Mouse (Mus musculus) MEL (cell line): ENCODE data around the gene Ldlrap1. TPM values are rescaled to one million over a fixed set of nuclear protein-coding genes. Genes with fewer than 3 reads are reported as not detected.

Source experiments
- DNase-seq: peaks from one replicate; pipeline ENCODE4 v3.0.0; 2011; ENCODE audit warnings: low read depth, low spot score
- H3K27ac ChIP-seq: 2 replicates; pipeline ENCODE4 v1.5.1; 2012; ENCODE audit warnings: low read depth, mild to moderate bottlenecking, control low read depth, low read length, moderate library complexity; ENCODE audit not compliant: control insufficient read depth
- H3K27me3 ChIP-seq, 2 experiments: fragments of 150-350 bp in 1 of 2; sonication (generic) in 1 of 2; 2 replicates each; pipeline ENCODE4 v1.6.1; 2012; ENCODE audit warnings: low read length in 2 of 2, mild to moderate bottlenecking in 2 of 2, improper control_type of control experiment in 1 of 2, moderate library complexity in 1 of 2; ENCODE audit not compliant: insufficient read depth in 2 of 2, control insufficient read depth in 1 of 2
- H3K36me3 ChIP-seq, 2 experiments: 2 replicates each; pipeline ENCODE4 v1.6.1; 2012 to 2014; ENCODE audit warnings: low read length in 2 of 2, improper control_type of control experiment in 1 of 2, inconsistent platforms in 1 of 2, mild to moderate bottlenecking in 1 of 2; ENCODE audit not compliant: insufficient read depth in 2 of 2, control insufficient read depth in 1 of 2
- H3K4me1 ChIP-seq, 2 experiments: fragments of 150-350 bp in 1 of 2; sonication (generic) in 1 of 2; 2 replicates each; pipeline ENCODE4 v1.6.1; 2012; ENCODE audit warnings: low read length in 2 of 2, improper control_type of control experiment in 1 of 2, mild to moderate bottlenecking in 1 of 2; ENCODE audit not compliant: insufficient read depth in 2 of 2, control insufficient read depth in 1 of 2
- H3K4me3 ChIP-seq, 2 experiments: fragments of 150-350 bp in 1 of 2; sonication (generic) in 1 of 2; 2 replicates each; pipeline ENCODE4 v1.5.1; 2012; ENCODE audit warnings: low read depth in 2 of 2, low read length in 2 of 2, mild to moderate bottlenecking in 2 of 2, moderate library complexity in 2 of 2, control low read depth in 1 of 2, improper control_type of control experiment in 1 of 2; ENCODE audit not compliant: control insufficient read depth in 1 of 2, insufficient read depth in 1 of 2
- H3K79me2 ChIP-seq: 2 replicates; pipeline ENCODE4 v1.6.1; 2012; ENCODE audit warnings: mild to moderate bottlenecking, low read length, moderate library complexity; ENCODE audit not compliant: control insufficient read depth, poor library complexity, insufficient read depth
- H3K9ac ChIP-seq: 2 replicates; pipeline ENCODE4 v1.6.1; 2012; ENCODE audit warnings: low read depth, mild to moderate bottlenecking, control low read depth, low read length, moderate library complexity; ENCODE audit not compliant: control insufficient read depth, poor library complexity, severe bottlenecking
- H3K9me3 ChIP-seq: fragments of 150-350 bp; sonication (generic); replicated peaks from 2 replicates; pipeline ENCODE4 v1.6.1; 2012; ENCODE audit warnings: mild to moderate bottlenecking, low read length, improper control_type of control experiment, moderate library complexity; ENCODE audit not compliant: insufficient read depth
- BHLHE40 ChIP-seq: IDR thresholded peaks from 2 replicates; pipeline ENCODE4 v1.6.1; 2012; ENCODE audit warnings: low read depth, mild to moderate bottlenecking, inconsistent platforms, low read length, improper control_type of control experiment, borderline replicate concordance
- EP300 ChIP-seq, 2 experiments: IDR thresholded peaks; 2 replicates each; pipeline ENCODE4 v1.6.1; 2011; ENCODE audit warnings: improper control_type of control experiment in 2 of 2, low read length in 2 of 2, low read depth in 1 of 2, mild to moderate bottlenecking in 1 of 2
- ETS1 ChIP-seq: IDR thresholded peaks from 2 replicates; pipeline ENCODE4 v1.6.1; 2012; ENCODE audit warnings: low read depth, mild to moderate bottlenecking, inconsistent platforms, low read length, improper control_type of control experiment, moderate library complexity
- HCFC1 ChIP-seq: IDR thresholded peaks from 2 replicates; pipeline ENCODE4 v1.6.1; 2012; ENCODE audit warnings: low read depth, mild to moderate bottlenecking, inconsistent platforms, low read length, improper control_type of control experiment, moderate library complexity
- KAT2A ChIP-seq: conservative IDR thresholded peaks from 2 replicates; pipeline ENCODE4 v1.6.1; 2012; ENCODE audit warnings: low read depth, low read length, improper control_type of control experiment, inconsistent platforms
- MEF2A ChIP-seq: IDR thresholded peaks from 2 replicates; pipeline ENCODE4 v1.6.1; 2014; ENCODE audit warnings: low read depth, mild to moderate bottlenecking, inconsistent platforms, low read length, improper control_type of control experiment; ENCODE audit not compliant: poor library complexity, insufficient replicate concordance, severe bottlenecking; ENCODE audit errors: extremely low read depth
- NRF1 ChIP-seq: IDR thresholded peaks from 2 replicates; pipeline ENCODE4 v1.6.1; 2014; ENCODE audit warnings: low read depth, mild to moderate bottlenecking, inconsistent platforms, low read length, improper control_type of control experiment, moderate library complexity; ENCODE audit not compliant: poor library complexity, insufficient read depth, severe bottlenecking
- SMC3 ChIP-seq: IDR thresholded peaks from 2 replicates; pipeline ENCODE4 v1.6.1; 2011; ENCODE audit warnings: low read depth, low read length, improper control_type of control experiment
- TBP ChIP-seq: IDR thresholded peaks from 2 replicates; pipeline ENCODE4 v1.8.0; 2011; ENCODE audit warnings: low read depth, low read length, improper control_type of control experiment
- TCF12 ChIP-seq: IDR thresholded peaks from 2 replicates; pipeline ENCODE4 v1.6.1; 2014; ENCODE audit warnings: low read depth, mild to moderate bottlenecking, inconsistent platforms, low read length, improper control_type of control experiment, moderate library complexity
- UBTF ChIP-seq: IDR thresholded peaks from 2 replicates; pipeline ENCODE4 v1.6.1; 2012; ENCODE audit warnings: low read depth, mild to moderate bottlenecking, inconsistent platforms, low read length, improper control_type of control experiment, moderate library complexity, borderline replicate concordance; ENCODE audit not compliant: insufficient read depth
- ZC3H11A ChIP-seq: IDR thresholded peaks from 2 replicates; pipeline ENCODE4 v1.6.1; 2012; ENCODE audit warnings: low read depth, mild to moderate bottlenecking, inconsistent platforms, low read length, improper control_type of control experiment
- ZMIZ1 ChIP-seq: IDR thresholded peaks from 2 replicates; pipeline ENCODE4 v1.6.1; 2012; ENCODE audit warnings: low read depth, mild to moderate bottlenecking, inconsistent platforms, low read length, improper control_type of control experiment, moderate library complexity
- polyA plus RNA-seq, 2 experiments: library from polyadenylated mRNA; stranded (reverse) in 1 of 2; unstranded in 1 of 2; fragments of >175 nt in 1 of 2; fragments of >200 nt in 1 of 2; gene quantifications; 2 replicates each; pipeline versions ENCODE4 v1.2.1 to v1.2.4; 2012; ENCODE audit warnings: low replicate concordance in 2 of 2, low read depth in 1 of 2; ENCODE audit not compliant: insufficient read length in 2 of 2, insufficient read depth in 1 of 2, missing spikeins in 1 of 2
- total RNA-seq: library from RNA; depleted of rRNA; stranded (reverse); fragments of 300-350 nt; gene quantifications from 2 replicates; pipeline ENCODE4 v1.2.3, GENCODE M21; 2012

Gene Ldlrap1
- total and polyA plus RNA-seq, 3 experiments: 23.7 to 24.8 TPM; not detected in 1

GRCm38 (mm10) chr4:134760281-134760680, 7.5 kb downstream of the Ldlrap1 start:
- peak overlapping the region; percentile 22 to 41; a peak in 3 of 4 replicates for H3K4me3 ChIP-seq
- peaks cover 0 to 41% of the 10 kb centered on the region in 2 experiments; a peak in 2 of 4 replicates for H3K36me3 ChIP-seq
- TF ChIP-seq ZMIZ1: no peak
- TF ChIP-seq ETS1: no peak
- no peak for TF ChIP-seq MEF2A
- no peak for TF ChIP-seq UBTF
- no peak for TF ChIP-seq BHLHE40
- no peak for TF ChIP-seq ZC3H11A
- no peak for TF ChIP-seq NRF1
- no peak for TF ChIP-seq TCF12
- no peak for TF ChIP-seq KAT2A
- no peak for TF ChIP-seq TBP
- no peak for TF ChIP-seq HCFC1
- H3K9ac ChIP-seq: peak overlapping the region; percentile 27
- H3K27ac ChIP-seq: peak overlapping the region; percentile 81
- peaks cover 46% of the 10 kb centered on the region for H3K79me2 ChIP-seq
- no peak for DNase-seq
- H3K4me1 ChIP-seq: peaks cover 32 to 61% of the 10 kb centered on the region in 2 experiments
- H3K9me3 ChIP-seq: no peaks in the 10 kb centered on the region
- H3K27me3 ChIP-seq: no peaks in the 10 kb centered on the region

- peak overlapping the region; percentile 27; the same call in 1 of the 2 replicates for H3K9ac ChIP-seq
Observed at GRCm38 (mm10) chr4:134759564-134759963, 8.3 kb downstream of the Ldlrap1 start.

GRCm38 (mm10) chr4:134758922-134759321, 8.9 kb downstream of the Ldlrap1 start:
- H3K36me3 ChIP-seq: peaks cover 0 to 34% of the 10 kb centered on the region in 2 experiments; a peak in 2 of 4 replicates
- DNase-seq: no peak
- TF ChIP-seq EP300 (IDR thresholded peaks at IDR 0.05; ENCODE audit: low read depth in 1 of 2, low read length in 2 of 2) (no peak), ETS1 (no peak), SMC3 (no peak)
- TF ChIP-seq, all 39 proteins: peak for 0
- no peak overlapping the region for H3K4me3 ChIP-seq
- H3K9ac ChIP-seq: no peak overlapping the region
- peaks cover 25 to 48% of the 10 kb centered on the region in 2 experiments for H3K4me1 ChIP-seq
- no peaks in the 10 kb centered on the region for H3K9me3 ChIP-seq
- H3K79me2 ChIP-seq: peaks cover 36% of the 10 kb centered on the region
- H3K27me3 ChIP-seq: no peaks in the 10 kb centered on the region
- H3K27ac ChIP-seq: peak overlapping the region; percentile 33; the same call in 1 of the 2 replicates

More at GRCm38 (mm10) chr4:134759564-134759963, 8.3 kb downstream of the Ldlrap1 start:
- Histone ChIP-seq H3K36me3 (peaks cover 0 to 34% of the 10 kb centered on the region in 2 experiments; a peak in 2 of 4 replicates), H3K27ac (peak overlapping the region; percentile 81)
- TF ChIP-seq NRF1 (no peak), ETS1 (peak; percentile 55; the same call in 1 of the 2 replicates), EP300 (IDR thresholded peaks at IDR 0.05; ENCODE audit: low read depth in 1 of 2, low read length in 2 of 2) (peak in 1 of 2 experiments; percentile 38; a peak in 2 of 4 replicates)
- TF ChIP-seq, all 39 proteins: peak for 2
- Histone ChIP-seq H3K4me1 (peaks cover 25 to 54% of the 10 kb centered on the region in 2 experiments), H3K9me3 (no peaks in the 10 kb centered on the region), H3K79me2 (peaks cover 40% of the 10 kb centered on the region), H3K27me3 (no peaks in the 10 kb centered on the region), H3K4me3 (no peak overlapping the region)
- peak; percentile 77 for DNase-seq
